ENCODE assay signal across 26 mouse cellular contexts in genomic region chr7:30723274-30723953, GRCm38 (mm10). TPM values are rescaled to one million over a fixed set of nuclear protein-coding genes. Genes with fewer than 3 reads are reported as not detected.
DNase-seq lines count a peak whose midpoint lies in the region; ATAC-seq and TF ChIP-seq lines count a peak whose summit lies in the region.
"Had no signal": no experiment of that assay in that cellular context is flagged by ENCODE, and none has a peak within 500 bp of the region (broad histone marks: within the 10 kb centered on the region; RNA-seq: fewer than 3 reads in every experiment).

No protein-coding gene starts in this region.

- peaks cover 29% of the 10 kb centered on the region for H3K4me1 ChIP-seq in liver, postnatal 0 days (ENCODE audit: insufficient read depth)
- peaks cover 7% of the 10 kb centered on the region; the same call in 1 of the 2 replicates for H3K4me1 ChIP-seq in embryonic facial prominence, embryonic 14.5 days (ENCODE audit: control insufficient read depth, insufficient read depth, low read length)

- no peaks in the 10 kb centered on the region for H3K9me3 ChIP-seq in liver, postnatal 0 days (ENCODE audit: low read length)
- H3K9me3 ChIP-seq in embryonic facial prominence, embryonic 14.5 days (ENCODE audit: control insufficient read depth, low read length): no peaks in the 10 kb centered on the region
- H3K9me3 ChIP-seq: embryonic facial prominence, embryonic 15.5 days; hindbrain, embryonic 12.5 days; hindbrain, embryonic 15.5 days had no signal

- no peak overlapping the region for H3K9ac ChIP-seq in liver, postnatal 0 days (replicated peaks)
- no peak overlapping the region for H3K9ac ChIP-seq in embryonic facial prominence, embryonic 14.5 days (ENCODE audit: low read depth, low read length)
- H3K9ac ChIP-seq: embryonic facial prominence, embryonic 15.5 days; forebrain, postnatal 0 days; hindbrain, embryonic 12.5 days; hindbrain, embryonic 15.5 days had no signal

- TF ChIP-seq EP300 in liver, postnatal 0 days (IDR thresholded peaks at IDR 0.05; ENCODE audit: low read depth): no peak

- no peak for ATAC-seq in liver, postnatal 0 days
- no peak for ATAC-seq in embryonic facial prominence, embryonic 14.5 days (ENCODE audit: low read depth)
- ATAC-seq: forebrain, embryonic 14.5 days; forebrain, postnatal 0 days had no signal

- H3K4me3 ChIP-seq in liver, postnatal 0 days (ENCODE audit: low read depth, low read length): no peak overlapping the region
- H3K4me3 ChIP-seq in embryonic facial prominence, embryonic 14.5 days (ENCODE audit: low read depth, low read length): no peak overlapping the region
- H3K4me3 ChIP-seq: embryonic facial prominence, embryonic 15.5 days; gastrocnemius, adult 2 months; hindbrain, embryonic 12.5 days; hindbrain, embryonic 15.5 days had no signal

- TF ChIP-seq CTCF in liver, postnatal 0 days (IDR thresholded peaks at IDR 0.05; ENCODE audit: low read depth): no peak

- 46% methylated on average over 6 of the region's 6 CpGs for WGBS in liver, postnatal 0 days (ENCODE audit: insufficient replicate concordance)
- WGBS in embryonic facial prominence, embryonic 14.5 days: 62% methylated on average over 6 of the region's 6 CpGs

- H3K27ac ChIP-seq in liver, postnatal 0 days (ENCODE audit: low read depth): 0 out of 2 replicates have a peak overlapping the region, but pooled peaks have one; percentile 40
- H3K27ac ChIP-seq in embryonic facial prominence, embryonic 14.5 days (replicated peaks; ENCODE audit: low read depth, low read length): no peak overlapping the region
- H3K27ac ChIP-seq: embryonic facial prominence, embryonic 15.5 days; gastrocnemius, adult 2 months; hindbrain, embryonic 12.5 days; hindbrain, embryonic 15.5 days had no signal

- peaks cover 13% of the 10 kb centered on the region for H3K36me3 ChIP-seq in liver, postnatal 0 days (replicated peaks; ENCODE audit: insufficient read depth, low read length)
- H3K36me3 ChIP-seq in embryonic facial prominence, embryonic 14.5 days (ENCODE audit: control insufficient read depth, insufficient read depth, low read length): peaks cover 18% of the 10 kb centered on the region

- H3K4me2 ChIP-seq in liver, postnatal 0 days (ENCODE audit: low read depth, low read length): no peak overlapping the region
- H3K4me2 ChIP-seq in embryonic facial prominence, embryonic 14.5 days (ENCODE audit: low read depth, low read length): no peak overlapping the region
- H3K4me2 ChIP-seq: embryonic facial prominence, embryonic 15.5 days; heart, embryonic 11.5 days; hindbrain, embryonic 12.5 days; hindbrain, embryonic 15.5 days had no signal

- DNase-seq in embryo, embryonic 11 days: peak; percentile 28
- DNase-seq in embryo, embryonic 10.5 days (ENCODE audit: low spot score): no peak
- no peak for DNase-seq in liver, postnatal 0 days
- DNase-seq in liver: no peak
- DNase-seq in embryonic facial prominence, embryonic 14.5 days (ENCODE audit: low spot score): peak; percentile 20
- no peak for DNase-seq in spleen, postnatal 4 days (ENCODE audit: low spot score in 2 of 2)
- DNase-seq: adrenal gland, adult 8-10 months; adrenal gland, postnatal 25 days; cerebellum, adult 11-12 months; cerebellum, adult 8-10 months; cerebellum, postnatal 10 days; cerebellum, postnatal 36 days; forebrain, postnatal 0 days; gastrocnemius, adult 2 months; gastrocnemius, postnatal 14 days had no signal

- no peaks in the 10 kb centered on the region for H3K27me3 ChIP-seq in liver, postnatal 0 days (ENCODE audit: insufficient read depth, low read length)
- H3K27me3 ChIP-seq in embryonic facial prominence, embryonic 14.5 days (replicated peaks; ENCODE audit: control insufficient read depth, insufficient read depth, low read length): no peaks in the 10 kb centered on the region; the same call in 1 of the 2 replicates
- H3K27me3 ChIP-seq: hindbrain, embryonic 15.5 days had no signal

RNA-seq across cellular contexts. Expression of gene Tmem147, which starts 5.9 kb away (rescaled TPM):
- polyA plus RNA-seq in liver, postnatal 0 days (2015; fragmentation: Nextera tagmentation; extraction: Ambion mirVana): 153 and 158 TPM in 2 replicates
- 212 and 214 TPM in 2 replicates for polyA plus RNA-seq in embryonic facial prominence, embryonic 14.5 days (2014; fragmentation: Nextera tagmentation; extraction: Ambion mirVana)

RNA-seq across cellular contexts. Expression of gene Atp4a, which starts 11.4 kb away (rescaled TPM):
- polyA plus RNA-seq in liver, postnatal 0 days (2015; fragmentation: Nextera tagmentation; extraction: Ambion mirVana): 1.1 and 1.6 TPM in 2 replicates
- polyA plus RNA-seq in embryonic facial prominence, embryonic 14.5 days (2014; fragmentation: Nextera tagmentation; extraction: Ambion mirVana): 0.32 and 0.54 TPM in 2 replicates

RNA-seq across cellular contexts. Expression of gene Gapdhs, which starts 20.1 kb away (rescaled TPM):
- 0.12 TPM in 1 of 2 replicates, not detected in the other for polyA plus RNA-seq in liver, postnatal 0 days (2015; fragmentation: Nextera tagmentation; extraction: Ambion mirVana)
- 0.33 and 0.38 TPM in 2 replicates for polyA plus RNA-seq in embryonic facial prominence, embryonic 14.5 days (2014; fragmentation: Nextera tagmentation; extraction: Ambion mirVana)
- polyA plus RNA-seq: brain, embryonic 14.5 days; cortical plate, adult 2 months; frontal cortex, adult 2 months; heart, postnatal 0 days; intestine, embryonic 14.5 days had no signal

RNA-seq across cellular contexts. Expression of gene 2200002J24Rik, which starts 24.7 kb away (rescaled TPM):
- polyA plus RNA-seq in liver, postnatal 0 days (2015; fragmentation: Nextera tagmentation; extraction: Ambion mirVana): 0.53 and 1.4 TPM in 2 replicates
- polyA plus RNA-seq in embryonic facial prominence, embryonic 14.5 days (2014; fragmentation: Nextera tagmentation; extraction: Ambion mirVana): 0.37 and 0.46 TPM in 2 replicates
- polyA plus RNA-seq: brain, embryonic 14.5 days; cortical plate, adult 2 months; forebrain, embryonic 11.5 days; forebrain, embryonic 14.5 days; forebrain, postnatal 0 days; frontal cortex, adult 2 months; hindbrain, embryonic 12.5 days; hindbrain, embryonic 15.5 days had no signal

RNA-seq across cellular contexts. Expression of gene Sbsn, which starts 27.9 kb away (rescaled TPM):
- polyA plus RNA-seq in liver, postnatal 0 days (2015; fragmentation: Nextera tagmentation; extraction: Ambion mirVana): 0.69 and 0.77 TPM in 2 replicates
- polyA plus RNA-seq in embryonic facial prominence, embryonic 14.5 days (2014; fragmentation: Nextera tagmentation; extraction: Ambion mirVana): 12.4 and 33.7 TPM in 2 replicates

Comparison
In these comparisons a context has a peak if more than half of its experiments do, and no peak if none do; other contexts are left out.
1. DNase-seq: peak in embryo, embryonic 11 days (single experiment) and embryonic facial prominence, embryonic 14.5 days (single experiment); none in embryo, embryonic 10.5 days (single experiment), liver, postnatal 0 days (single experiment), liver (single experiment) and spleen, postnatal 4 days (0 of 2).